Mouse (Mus musculus): ENCODE results near the gene Slc6a9.

DNA sequence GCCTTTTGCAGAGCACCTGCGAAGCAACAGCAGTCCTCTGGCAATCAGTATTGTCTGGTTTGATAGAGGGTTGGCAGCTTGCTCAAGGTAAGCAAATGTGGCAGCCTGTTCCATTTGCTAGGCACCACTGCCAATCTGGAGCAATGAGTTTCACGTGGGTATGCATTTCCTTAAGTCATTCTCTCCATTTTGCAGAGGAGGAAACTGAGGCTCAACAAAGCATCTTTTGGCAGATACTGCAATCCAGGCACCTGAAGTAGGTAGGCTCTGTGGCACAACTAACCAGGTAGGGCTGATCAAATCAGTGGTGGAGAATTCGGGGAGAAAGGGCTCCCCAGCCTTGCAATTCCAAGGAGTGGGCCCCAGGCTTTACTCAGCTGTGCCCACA is at the start of gene Slc6a9:
- no peak for TF ChIP-seq CTCF (IDR thresholded peaks at IDR 0.05; ENCODE audit: low read depth, low read length)
- TF ChIP-seq POLR2AphosphoS5 (IDR thresholded peaks at IDR 0.05; ENCODE audit: insufficient replicate concordance, low read depth, low read length), result no peak
